Mouse (Mus musculus): ENCODE measurements around the gene Rbm15b. TPM values are rescaled to one million over a fixed set of nuclear protein-coding genes. Genes with fewer than 3 reads are reported as not detected.

The Rbm15b gene
- 6.4 and 7.8 TPM in 2 replicates for polyA plus RNA-seq (2015; fragmentation: Nextera tagmentation; extraction: Ambion mirVana)

GRCm38 (mm10) chr9:106886828-106887702 is at the start of gene Rbm15b:
TSS of gene Rbm15b (minus strand) at chr9:106887428.
- H3K27me3 ChIP-seq (ENCODE audit: insufficient read depth, low read length), result no peaks in the 10 kb centered on the region
- H3K4me1 ChIP-seq (ENCODE audit: insufficient read depth, low read length), result peaks cover 53% of the 10 kb centered on the region
- H3K4me2 ChIP-seq (replicated peaks; ENCODE audit: low read depth, low read length), result peak within 1 kb of the TSS; percentile 99
- H3K9ac ChIP-seq (replicated peaks; ENCODE audit: low read length), result peak within 1 kb of the TSS; percentile 98
- H3K9me3 ChIP-seq (ENCODE audit: low read length), result no peaks in the 10 kb centered on the region
- H3K36me3 ChIP-seq (ENCODE audit: insufficient read depth, low read length), result peaks cover 35% of the 10 kb centered on the region
- peak within 1 kb of the TSS; percentile 82 for H3K27ac ChIP-seq (ENCODE audit: low read length)
- WGBS, result 3% methylated on average over 86 of the region's 101 CpGs
- peak within 1 kb of the TSS; percentile 95 for H3K4me3 ChIP-seq (ENCODE audit: low read length)
- peak; percentile 79 for ATAC-seq (ENCODE audit: low FRiP score, low TSS enrichment)

GRCm38 (mm10) chr9:106934998-106935397 is 47.8 kb upstream of the Rbm15b start:
- H3K27me3 ChIP-seq (ENCODE audit: insufficient read depth, low read length), result no peaks in the 10 kb centered on the region
- WGBS, result 79% methylated on average over 1 of the region's 1 CpGs
- ATAC-seq (ENCODE audit: low FRiP score, low TSS enrichment), result no peak

GRCm38 (mm10) chr9:106914878-106915277 is 27.6 kb upstream of the Rbm15b start:
- Histone ChIP-seq H3K27ac (ENCODE audit: low read length) (no peak overlapping the region), H3K9ac (replicated peaks; ENCODE audit: low read length) (no peak overlapping the region), H3K9me3 (ENCODE audit: low read length) (no peaks in the 10 kb centered on the region), H3K4me3 (ENCODE audit: low read length) (no peak overlapping the region), H3K4me2 (replicated peaks; ENCODE audit: low read depth, low read length) (no peak overlapping the region), H3K4me1 (ENCODE audit: insufficient read depth, low read length) (no peaks in the 10 kb centered on the region), H3K36me3 (ENCODE audit: insufficient read depth, low read length) (no peaks in the 10 kb centered on the region), H3K27me3 (ENCODE audit: insufficient read depth, low read length) (no peaks in the 10 kb centered on the region)
- 91% methylated on average over 6 of the region's 6 CpGs for WGBS
- no peak for ATAC-seq (ENCODE audit: low FRiP score, low TSS enrichment)

More at GRCm38 (mm10) chr9:106934998-106935397, 47.8 kb upstream of the Rbm15b start:
- Histone ChIP-seq H3K4me1 (ENCODE audit: insufficient read depth, low read length) (no peaks in the 10 kb centered on the region), H3K4me3 (ENCODE audit: low read length) (no peak overlapping the region), H3K36me3 (ENCODE audit: insufficient read depth, low read length) (no peaks in the 10 kb centered on the region), H3K9me3 (ENCODE audit: low read length) (no peaks in the 10 kb centered on the region), H3K4me2 (replicated peaks; ENCODE audit: low read depth, low read length) (no peak overlapping the region), H3K27ac (ENCODE audit: low read length) (no peak overlapping the region), H3K9ac (replicated peaks; ENCODE audit: low read length) (no peak overlapping the region)

GRCm38 (mm10) chr9:106913759-106914158 is 26.5 kb upstream of the Rbm15b start:
- H3K4me2 ChIP-seq (replicated peaks; ENCODE audit: low read depth, low read length), result no peak overlapping the region
- no peaks in the 10 kb centered on the region for H3K4me1 ChIP-seq (ENCODE audit: insufficient read depth, low read length)
- H3K4me3 ChIP-seq (ENCODE audit: low read length), result no peak overlapping the region
- no peaks in the 10 kb centered on the region for H3K27me3 ChIP-seq (ENCODE audit: insufficient read depth, low read length)
- H3K9ac ChIP-seq (replicated peaks; ENCODE audit: low read length), result no peak overlapping the region
- no peak for ATAC-seq (ENCODE audit: low FRiP score, low TSS enrichment)
- H3K9me3 ChIP-seq (ENCODE audit: low read length), result no peaks in the 10 kb centered on the region
- no peak overlapping the region for H3K27ac ChIP-seq (ENCODE audit: low read length)
- no peaks in the 10 kb centered on the region for H3K36me3 ChIP-seq (ENCODE audit: insufficient read depth, low read length)
- WGBS, result 3% methylated on average over 1 of the region's 1 CpGs

- H3K4me2 ChIP-seq (replicated peaks; ENCODE audit: low read depth, low read length), result no peak overlapping the region
- no peak overlapping the region for H3K27ac ChIP-seq (ENCODE audit: low read length)
- H3K9ac ChIP-seq (replicated peaks; ENCODE audit: low read length), result no peak overlapping the region
- no peaks in the 10 kb centered on the region for H3K27me3 ChIP-seq (ENCODE audit: insufficient read depth, low read length)
- no peaks in the 10 kb centered on the region for H3K4me1 ChIP-seq (ENCODE audit: insufficient read depth, low read length)
- no peak for ATAC-seq (ENCODE audit: low FRiP score, low TSS enrichment)
- WGBS, result 79% methylated on average over 1 of the region's 1 CpGs
- H3K36me3 ChIP-seq (ENCODE audit: insufficient read depth, low read length), result no peaks in the 10 kb centered on the region
- H3K4me3 ChIP-seq (ENCODE audit: low read length), result no peak overlapping the region
- H3K9me3 ChIP-seq (ENCODE audit: low read length), result no peaks in the 10 kb centered on the region
Observed at GRCm38 (mm10) chr9:106911624-106912023, 24.4 kb upstream of the Rbm15b start.

GRCm38 (mm10) chr9:106908715-106909114 is 21.5 kb upstream of the Rbm15b start:
- no peak overlapping the region for H3K9ac ChIP-seq (replicated peaks; ENCODE audit: low read length)
- no peak overlapping the region for H3K4me2 ChIP-seq (replicated peaks; ENCODE audit: low read depth, low read length)
- 34% methylated on average over 5 of the region's 5 CpGs for WGBS
- H3K4me1 ChIP-seq (ENCODE audit: insufficient read depth, low read length), result no peaks in the 10 kb centered on the region
- H3K4me3 ChIP-seq (ENCODE audit: low read length), result no peak overlapping the region
- no peak for ATAC-seq (ENCODE audit: low FRiP score, low TSS enrichment)
- no peak overlapping the region for H3K27ac ChIP-seq (ENCODE audit: low read length)
- no peaks in the 10 kb centered on the region for H3K9me3 ChIP-seq (ENCODE audit: low read length)
- no peaks in the 10 kb centered on the region for H3K36me3 ChIP-seq (ENCODE audit: insufficient read depth, low read length)
- H3K27me3 ChIP-seq (ENCODE audit: insufficient read depth, low read length), result no peaks in the 10 kb centered on the region

- no peak overlapping the region for H3K9ac ChIP-seq (replicated peaks; ENCODE audit: low read length)
- no peak for ATAC-seq (ENCODE audit: low FRiP score, low TSS enrichment)
Observed at GRCm38 (mm10) chr9:106908174-106908573, 20.9 kb upstream of the Rbm15b start.

GRCm38 (mm10) chr9:106906597-106906996 is 19.4 kb upstream of the Rbm15b start:
- no peak overlapping the region for H3K4me3 ChIP-seq (ENCODE audit: low read length)
- H3K9me3 ChIP-seq (ENCODE audit: low read length), result no peaks in the 10 kb centered on the region
- no peaks in the 10 kb centered on the region for H3K4me1 ChIP-seq (ENCODE audit: insufficient read depth, low read length)
- H3K27ac ChIP-seq (ENCODE audit: low read length), result no peak overlapping the region
- no peaks in the 10 kb centered on the region for H3K27me3 ChIP-seq (ENCODE audit: insufficient read depth, low read length)
- no peak overlapping the region for H3K4me2 ChIP-seq (replicated peaks; ENCODE audit: low read depth, low read length)
- 90% methylated on average over 8 of the region's 8 CpGs for WGBS
- H3K36me3 ChIP-seq (ENCODE audit: insufficient read depth, low read length), result no peaks in the 10 kb centered on the region
- no peak overlapping the region for H3K9ac ChIP-seq (replicated peaks; ENCODE audit: low read length)
- ATAC-seq (ENCODE audit: low FRiP score, low TSS enrichment), result no peak

More at GRCm38 (mm10) chr9:106908174-106908573, 20.9 kb upstream of the Rbm15b start:
- H3K4me2 ChIP-seq (replicated peaks; ENCODE audit: low read depth, low read length), result no peak overlapping the region
- no peaks in the 10 kb centered on the region for H3K27me3 ChIP-seq (ENCODE audit: insufficient read depth, low read length)
- H3K27ac ChIP-seq (ENCODE audit: low read length), result no peak overlapping the region
- 79% methylated on average over 3 of the region's 3 CpGs for WGBS
- no peaks in the 10 kb centered on the region for H3K36me3 ChIP-seq (ENCODE audit: insufficient read depth, low read length)
- H3K4me3 ChIP-seq (ENCODE audit: low read length), result no peak overlapping the region
- H3K4me1 ChIP-seq (ENCODE audit: insufficient read depth, low read length), result no peaks in the 10 kb centered on the region
- H3K9me3 ChIP-seq (ENCODE audit: low read length), result no peaks in the 10 kb centered on the region

GRCm38 (mm10) chr9:106903791-106904134 is 16.5 kb upstream of the Rbm15b start:
- H3K36me3 ChIP-seq (ENCODE audit: insufficient read depth, low read length), result no peaks in the 10 kb centered on the region
- H3K4me2 ChIP-seq (replicated peaks; ENCODE audit: low read depth, low read length), result no peak overlapping the region
- 16% methylated on average over 1 of the region's 1 CpGs for WGBS
- no peaks in the 10 kb centered on the region for H3K27me3 ChIP-seq (ENCODE audit: insufficient read depth, low read length)
- H3K27ac ChIP-seq (ENCODE audit: low read length), result no peak overlapping the region
- ATAC-seq (ENCODE audit: low FRiP score, low TSS enrichment), result peak; percentile 27; the same call in 1 of the 2 replicates
- H3K9me3 ChIP-seq (ENCODE audit: low read length), result no peaks in the 10 kb centered on the region
- H3K4me3 ChIP-seq (ENCODE audit: low read length), result no peak overlapping the region
- no peaks in the 10 kb centered on the region for H3K4me1 ChIP-seq (ENCODE audit: insufficient read depth, low read length)
- H3K9ac ChIP-seq (replicated peaks; ENCODE audit: low read length), result no peak overlapping the region

- Histone ChIP-seq H3K36me3 (ENCODE audit: insufficient read depth, low read length) (no peaks in the 10 kb centered on the region), H3K9ac (replicated peaks; ENCODE audit: low read length) (no peak overlapping the region), H3K27ac (ENCODE audit: low read length) (no peak overlapping the region), H3K27me3 (ENCODE audit: insufficient read depth, low read length) (no peaks in the 10 kb centered on the region), H3K4me2 (replicated peaks; ENCODE audit: low read depth, low read length) (no peak overlapping the region), H3K4me3 (ENCODE audit: low read length) (no peak overlapping the region), H3K4me1 (ENCODE audit: insufficient read depth, low read length) (no peaks in the 10 kb centered on the region), H3K9me3 (ENCODE audit: low read length) (no peaks in the 10 kb centered on the region)
- ATAC-seq (ENCODE audit: low FRiP score, low TSS enrichment), result no peak
- 77% methylated on average over 4 of the region's 4 CpGs for WGBS
Observed at GRCm38 (mm10) chr9:106903099-106903790, 16.0 kb upstream of the Rbm15b start.
